29 mouse cellular contexts compared by ENCODE assay signal in the genomic region with DNA sequence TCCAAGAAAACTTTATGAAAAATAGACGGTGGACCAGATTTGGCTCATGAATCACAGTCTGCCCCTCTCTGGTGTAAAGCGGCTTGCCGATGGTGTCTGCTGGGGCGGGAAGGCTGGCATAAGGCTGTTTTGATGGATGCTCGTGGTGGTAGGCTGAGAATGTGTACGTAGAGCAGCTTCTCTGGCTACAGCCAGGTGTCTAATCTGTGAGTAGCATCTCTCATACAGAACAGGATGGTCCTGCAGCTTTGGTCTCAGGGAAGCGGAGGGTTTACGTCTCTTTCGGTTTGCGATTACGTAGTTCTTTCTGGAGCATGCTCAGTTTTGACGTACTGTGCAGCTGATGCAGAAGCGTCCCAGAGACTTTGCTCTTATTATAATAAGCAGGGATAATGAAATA.
A peak's percentile ranks its signal among the peaks of the same experiment; 100 is the strongest.
DNase-seq lines count a peak whose midpoint lies in the region; ATAC-seq lines count a peak whose summit lies in the region.
"Had no signal": no experiment of that assay in that cellular context is flagged by ENCODE, and none has a peak within 500 bp of the region (broad histone marks: within the 10 kb centered on the region; RNA-seq: fewer than 3 reads in every experiment).

No protein-coding gene starts in this region.

- 84% methylated on average over 13 of the region's 13 CpGs for WGBS in intestine, embryonic 15.5 days

- intact Hi-C loops in left cerebral cortex, postnatal 4 days (cut with DNase I): no loop called here

- DNase-seq in left cerebral cortex, adult 18-20 months (ENCODE audit: low spot score in 2 of 2): peak; percentile 4 to 28
- DNase-seq in left cerebral cortex, postnatal 4 days: no peak
- DNase-seq in right cerebral cortex, postnatal 25 days: peak; percentile 38
- no peak for DNase-seq in right cerebral cortex, postnatal 4 days
- DNase-seq in layer of hippocampus, adult 9-10 months (ENCODE audit: low spot score): peak; percentile 6
- peak; percentile 5 to 18 for DNase-seq in right cerebral cortex, postnatal 36 days (ENCODE audit: low spot score in 2 of 2)
- DNase-seq: adrenal gland, postnatal 25 days; cerebellum, adult 18-20 months; cerebellum, postnatal 14 days; heart, postnatal 36 days; kidney, adult 8-10 months; liver, embryonic 13.5 days; lung, adult 18-20 months; lung, postnatal 4 days had no signal

- peaks cover 3% of the 10 kb centered on the region; the same call in 1 of the 2 replicates for H3K27me3 ChIP-seq in intestine, embryonic 15.5 days (replicated peaks)
- H3K27me3 ChIP-seq: forebrain, embryonic 13.5 days; hindbrain, embryonic 12.5 days; limb, embryonic 15.5 days; liver, embryonic 13.5 days; neural tube, embryonic 13.5 days; stomach, embryonic 15.5 days had no signal

- H3K4me2 ChIP-seq in intestine, embryonic 15.5 days (replicated peaks): no peak overlapping the region
- H3K4me2 ChIP-seq: forebrain, embryonic 13.5 days; hindbrain, embryonic 12.5 days; limb, embryonic 15.5 days; liver, embryonic 13.5 days; midbrain, embryonic 13.5 days; neural tube, embryonic 13.5 days; stomach, embryonic 15.5 days had no signal

- H3K4me1 ChIP-seq in intestine, embryonic 15.5 days (replicated peaks): 0 out of 2 replicates have a peak, but pooled peaks cover 2% of the 10 kb centered on the region
- H3K4me1 ChIP-seq: hindbrain, embryonic 12.5 days; limb, embryonic 10.5 days; limb, embryonic 15.5 days; liver, embryonic 13.5 days; stomach, embryonic 15.5 days had no signal

- no peaks in the 10 kb centered on the region for H3K36me3 ChIP-seq in intestine, embryonic 15.5 days
- H3K36me3 ChIP-seq: heart, embryonic 10.5 days; hindbrain, embryonic 12.5 days; limb, embryonic 10.5 days; limb, embryonic 15.5 days; liver, embryonic 13.5 days; midbrain, embryonic 13.5 days; neural tube, embryonic 13.5 days; stomach, embryonic 15.5 days had no signal

- no peak for ATAC-seq in activated CD4-positive, CD25-positive, alpha-beta regulatory T cell, adult 4 months
- no peak for ATAC-seq in intestine, embryonic 15.5 days
- ATAC-seq: CD4-positive, CD25-positive, alpha-beta regulatory T cell, adult 4 months; forebrain, embryonic 13.5 days; hindbrain, postnatal 0 days; intestine, embryonic 16.5 days; lung, postnatal 0 days; midbrain, embryonic 13.5 days had no signal

- H3K4me3 ChIP-seq in intestine, embryonic 15.5 days (replicated peaks): no peak overlapping the region
- H3K4me3 ChIP-seq: forebrain, embryonic 13.5 days; heart, embryonic 10.5 days; hindbrain, embryonic 12.5 days; limb, embryonic 10.5 days; limb, embryonic 15.5 days; liver, embryonic 13.5 days; midbrain, embryonic 13.5 days; neural tube, embryonic 13.5 days; stomach, embryonic 15.5 days had no signal

- no peaks in the 10 kb centered on the region for H3K9me3 ChIP-seq in intestine, embryonic 15.5 days
- H3K9me3 ChIP-seq: forebrain, embryonic 13.5 days; heart, embryonic 10.5 days; hindbrain, embryonic 12.5 days; limb, embryonic 10.5 days; limb, embryonic 15.5 days; liver, embryonic 13.5 days; midbrain, embryonic 13.5 days; neural tube, embryonic 13.5 days; stomach, embryonic 15.5 days had no signal

- no peak overlapping the region for H3K9ac ChIP-seq in intestine, embryonic 15.5 days
- H3K9ac ChIP-seq: forebrain, embryonic 13.5 days; hindbrain, embryonic 12.5 days; limb, embryonic 15.5 days; liver, embryonic 13.5 days; midbrain, embryonic 13.5 days; neural tube, embryonic 13.5 days; stomach, embryonic 15.5 days had no signal

- H3K27ac ChIP-seq in intestine, embryonic 15.5 days: no peak overlapping the region
- H3K27ac ChIP-seq: forebrain, embryonic 13.5 days; heart, embryonic 10.5 days; hindbrain, embryonic 12.5 days; hindbrain, postnatal 0 days; kidney, postnatal 0 days; limb, embryonic 10.5 days; limb, embryonic 15.5 days; liver, embryonic 13.5 days; midbrain, embryonic 13.5 days; neural tube, embryonic 13.5 days; stomach, embryonic 15.5 days had no signal

Comparison
In these comparisons a context has a peak if more than half of its experiments do, and no peak if none do; other contexts are left out.
1. DNase-seq: peak in left cerebral cortex, adult 18-20 months (2 of 2), right cerebral cortex, postnatal 25 days (single experiment), layer of hippocampus, adult 9-10 months (single experiment) and right cerebral cortex, postnatal 36 days (2 of 2); none in left cerebral cortex, postnatal 4 days (single experiment) and right cerebral cortex, postnatal 4 days (single experiment).